Mouse (Mus musculus): ENCODE data around the gene Sprr2a2.
"Not testable (repeated sequence)": the region's sequence is repeated elsewhere in the genome, so short reads cannot be mapped to it uniquely, and the experiment has no call there.

Sprr2a2 gene

GRCm38 (mm10) chr3:92215569-92215968 is at the start of gene Sprr2a2, which contains the start of gene Sprr2a1:
Sprr2a2 (plus strand) TSS chr3:92215920.
Sprr2a1 (plus strand) TSS chr3:92215799.
- not testable (repeated sequence) for DNase-seq (ENCODE audit: low spot score)

- DNase-seq (ENCODE audit: low spot score), result no peak
Observed at GRCm38 (mm10) chr3:92169847-92170246, 45.9 kb upstream of the Sprr2a2 start.

GRCm38 (mm10) chr3:92176880-92177279 is 38.8 kb upstream of the Sprr2a2 start:
- no peak for DNase-seq (ENCODE audit: low spot score)

GRCm38 (mm10) chr3:92195512-92196200 is 20.1 kb upstream of the Sprr2a2 start:
- no peak for DNase-seq (ENCODE audit: low spot score)

- not testable (repeated sequence) for DNase-seq (ENCODE audit: low spot score)
Observed at GRCm38 (mm10) chr3:92211133-92211925, 4.4 kb upstream of the Sprr2a2 start.

GRCm38 (mm10) chr3:92212059-92212458 is 3.7 kb upstream of the Sprr2a2 start:
- DNase-seq (ENCODE audit: low spot score), result not testable (repeated sequence)

GRCm38 (mm10) chr3:92213651-92214050 is 2.1 kb upstream of the Sprr2a2 start:
- DNase-seq (ENCODE audit: low spot score), result not testable (repeated sequence)

- DNase-seq (ENCODE audit: low spot score), result not testable (repeated sequence)
Observed at GRCm38 (mm10) chr3:92219031-92219430, 3.3 kb downstream of the Sprr2a2 start.

GRCm38 (mm10) chr3:92223708-92224107 is 8.0 kb downstream of the Sprr2a2 start:
- not testable (repeated sequence) for DNase-seq (ENCODE audit: low spot score)

GRCm38 (mm10) chr3:92227410-92227809 is 11.7 kb downstream of the Sprr2a2 start:
- peak; percentile 31 for DNase-seq (ENCODE audit: low spot score)

GRCm38 (mm10) chr3:92236463-92237189 is 20.9 kb downstream of the Sprr2a2 start:
- not testable (repeated sequence) for DNase-seq (ENCODE audit: low spot score)

- DNase-seq (ENCODE audit: low spot score), result not testable (repeated sequence)
Observed at GRCm38 (mm10) chr3:92238736-92239135, 23.0 kb downstream of the Sprr2a2 start.

GRCm38 (mm10) chr3:92239197-92239596 is 23.5 kb downstream of the Sprr2a2 start:
- not testable (repeated sequence) for DNase-seq (ENCODE audit: low spot score)

- not testable (repeated sequence) for DNase-seq (ENCODE audit: low spot score)
Observed at GRCm38 (mm10) chr3:92244833-92245232, 29.1 kb downstream of the Sprr2a2 start.

- not testable (repeated sequence) for DNase-seq (ENCODE audit: low spot score)
Observed at GRCm38 (mm10) chr3:92246245-92246644, 30.5 kb downstream of the Sprr2a2 start.

GRCm38 (mm10) chr3:92248494-92248893 is 32.8 kb downstream of the Sprr2a2 start:
- DNase-seq (ENCODE audit: low spot score), result not testable (repeated sequence)

- not testable (repeated sequence) for DNase-seq (ENCODE audit: low spot score)
Observed at GRCm38 (mm10) chr3:92250450-92250849, 34.7 kb downstream of the Sprr2a2 start.

GRCm38 (mm10) chr3:92253860-92254259 is 38.1 kb downstream of the Sprr2a2 start:
- not testable (repeated sequence) for DNase-seq (ENCODE audit: low spot score)

GRCm38 (mm10) chr3:92258526-92258925 is 42.8 kb downstream of the Sprr2a2 start:
- not testable (repeated sequence) for DNase-seq (ENCODE audit: low spot score)

GRCm38 (mm10) chr3:92263462-92263861 is 47.7 kb downstream of the Sprr2a2 start:
- DNase-seq (ENCODE audit: low spot score), result not testable (repeated sequence)

GRCm38 (mm10) chr3:92271414-92271985 is 55.8 kb downstream of the Sprr2a2 start:
- not testable (repeated sequence) for DNase-seq (ENCODE audit: low spot score)

GRCm38 (mm10) chr3:92273504-92273903 is 57.8 kb downstream of the Sprr2a2 start:
- DNase-seq (ENCODE audit: low spot score), result not testable (repeated sequence)
